Mouse (Mus musculus) heart, embryonic 11.5 days (tissue): ENCODE measurements around the gene Saxo1. TPM values are rescaled to one million over a fixed set of nuclear protein-coding genes. Genes with fewer than 3 reads are reported as not detected.

Experiments
- ATAC-seq: fragments of 200-750 bp; cut with Nextera tagmentation; replicated peaks from 2 replicates; pipeline ENCODE4 v1.8.0; 2017; ENCODE audit warnings: moderate library complexity; ENCODE audit not compliant: insufficient number of reproducible peaks, low FRiP score, low TSS enrichment
- H3K27ac ChIP-seq: fragments of 300-500 bp; sonication (generic); 2 replicates; pipeline ENCODE4 v1.5.1; 2014; ENCODE audit warnings: mild to moderate bottlenecking, low read depth, low read length
- H3K27me3 ChIP-seq: fragments of 300-500 bp; sonication (generic); 2 replicates; pipeline ENCODE4 v1.6.1; 2014; ENCODE audit warnings: mild to moderate bottlenecking, low read length, mixed read lengths; ENCODE audit not compliant: control insufficient read depth, insufficient read depth
- H3K36me3 ChIP-seq: fragments of 300-500 bp; sonication (generic); 2 replicates; pipeline ENCODE4 v1.6.1; 2014; ENCODE audit warnings: mild to moderate bottlenecking, low read length, moderate library complexity, mixed read lengths; ENCODE audit not compliant: control insufficient read depth, insufficient read depth
- H3K4me1 ChIP-seq: fragments of 300-500 bp; sonication (generic); 2 replicates; pipeline ENCODE4 v1.6.1; 2014; ENCODE audit warnings: low read length; ENCODE audit not compliant: control insufficient read depth, insufficient read depth
- H3K4me2 ChIP-seq: fragments of 300-500 bp; sonication (generic); 2 replicates; pipeline ENCODE4 v1.6.1; 2014; ENCODE audit warnings: mild to moderate bottlenecking, moderate library complexity
- H3K4me3 ChIP-seq: fragments of 300-500 bp; sonication (generic); 2 replicates; pipeline ENCODE4 v1.5.1; 2014; ENCODE audit warnings: low read depth, low read length
- H3K9ac ChIP-seq: fragments of 300-500 bp; sonication (generic); 2 replicates; pipeline ENCODE4 v1.6.1; 2014; ENCODE audit warnings: mild to moderate bottlenecking, low read depth, low read length, moderate library complexity
- H3K9me3 ChIP-seq: fragments of 300-500 bp; sonication (generic); replicated peaks from 2 replicates; pipeline ENCODE4 v1.6.1; 2016; ENCODE audit warnings: low read length; ENCODE audit not compliant: control insufficient read depth
- whole genome bisulfite sequencing: fragments of 180-500 bp; shearing (Covaris S2); extraction: QIAGEN DNeasy Blood & Tissue Kit; methylation state at CpG from one replicate; pipeline ENCODE4 v1.1.7; 2014; ENCODE audit not compliant: insufficient replicate concordance; 5-methylcytosine and 5-hydroxymethylcytosine counted together
- polyA plus RNA-seq: library from polyadenylated mRNA; unstranded; fragments of >200 nt; fragmentation: Nextera tagmentation; extraction: Ambion mirVana; gene quantifications from 2 replicates; pipeline ENCODE4 v1.2.1, GENCODE M21; 2014

Gene Saxo1
- polyA plus RNA-seq, 1 experiment from 2014 or later = not detected

DNA sequence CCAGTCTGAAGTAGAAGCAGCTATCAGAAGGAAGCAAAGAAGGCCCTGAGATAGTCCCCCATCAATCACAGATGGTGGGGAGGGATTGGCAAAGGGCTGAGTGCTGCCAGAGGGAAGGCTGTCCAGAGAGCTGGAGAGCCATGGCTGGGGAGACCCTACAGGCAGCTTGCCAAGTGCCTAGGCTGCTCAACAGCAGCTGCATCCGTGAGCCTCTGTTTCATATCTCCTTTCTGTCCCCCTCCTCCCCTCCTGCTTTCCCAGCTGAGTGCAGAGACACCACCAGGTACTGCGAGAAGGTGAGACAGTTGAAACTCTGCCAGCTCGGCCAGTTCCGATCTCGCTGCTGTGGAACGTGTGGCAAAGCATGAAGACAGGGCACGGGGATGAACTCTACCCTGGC lies 132.5 kb downstream of the Saxo1 start:
- 56% methylated on average over 7 of the region's 7 CpGs for WGBS

GRCm38 (mm10) chr4:86422586-86422985 lies 135.5 kb downstream of the Saxo1 start:
- no peak overlapping the region for H3K9ac ChIP-seq
- H3K4me1 ChIP-seq = peaks cover 10% of the 10 kb centered on the region
- WGBS = 79% methylated on average over 6 of the region's 6 CpGs
- H3K36me3 ChIP-seq = no peaks in the 10 kb centered on the region
- no peaks in the 10 kb centered on the region for H3K27me3 ChIP-seq
- no peak overlapping the region for H3K27ac ChIP-seq
- no peak for ATAC-seq
- H3K9me3 ChIP-seq = no peaks in the 10 kb centered on the region
- H3K4me3 ChIP-seq = no peak overlapping the region
- no peak overlapping the region for H3K4me2 ChIP-seq

More for the DNA sequence above, 132.5 kb downstream of the Saxo1 start:
- peaks cover 10% of the 10 kb centered on the region for H3K4me1 ChIP-seq
- H3K27me3 ChIP-seq = no peaks in the 10 kb centered on the region
- H3K27ac ChIP-seq = no peak overlapping the region
- H3K36me3 ChIP-seq = no peaks in the 10 kb centered on the region
- no peaks in the 10 kb centered on the region for H3K9me3 ChIP-seq
- H3K4me2 ChIP-seq = no peak overlapping the region
- no peak overlapping the region for H3K4me3 ChIP-seq
- ATAC-seq = no peak
- no peak overlapping the region for H3K9ac ChIP-seq

- no peak overlapping the region for H3K4me2 ChIP-seq
- no peaks in the 10 kb centered on the region for H3K27me3 ChIP-seq
- H3K9me3 ChIP-seq = no peaks in the 10 kb centered on the region
- no peak overlapping the region for H3K27ac ChIP-seq
- no peak overlapping the region for H3K9ac ChIP-seq
- H3K36me3 ChIP-seq = no peaks in the 10 kb centered on the region
- WGBS = 57% methylated on average over 15 of the region's 15 CpGs
- no peak overlapping the region for H3K4me3 ChIP-seq
- no peaks in the 10 kb centered on the region for H3K4me1 ChIP-seq
- ATAC-seq = no peak
Measured at GRCm38 (mm10) chr4:86416401-86417025, 141.6 kb downstream of the Saxo1 start.

- ATAC-seq = no peak
- Histone ChIP-seq H3K27ac (no peak overlapping the region), H3K9me3 (no peaks in the 10 kb centered on the region), H3K4me1 (no peaks in the 10 kb centered on the region), H3K4me3 (no peak overlapping the region), H3K9ac (no peak overlapping the region), H3K4me2 (no peak overlapping the region), H3K36me3 (no peaks in the 10 kb centered on the region), H3K27me3 (no peaks in the 10 kb centered on the region)
- 67% methylated on average over 3 of the region's 3 CpGs for WGBS
Measured at GRCm38 (mm10) chr4:86413388-86413787, 144.7 kb downstream of the Saxo1 start.

DNA sequence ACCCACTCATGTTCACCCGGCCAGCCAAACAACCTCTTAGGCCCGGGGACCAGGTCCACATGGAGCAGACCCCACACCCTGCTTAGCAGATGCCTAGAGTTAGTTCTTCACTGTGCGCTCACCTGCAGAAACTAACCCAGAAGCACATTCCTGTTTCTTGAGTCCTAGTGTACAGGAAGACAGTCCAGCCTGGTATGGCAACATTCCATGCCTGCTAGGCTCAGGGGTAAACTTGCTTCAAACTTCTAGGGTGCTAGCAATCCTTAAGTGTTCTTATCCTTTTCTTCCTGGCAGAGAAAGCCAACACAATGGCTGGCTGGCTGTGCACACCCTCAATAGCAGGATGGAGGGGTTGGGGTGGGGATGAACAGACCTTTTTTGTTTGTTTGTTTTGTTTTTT lies 147.2 kb downstream of the Saxo1 start:
- H3K4me2 ChIP-seq = no peak overlapping the region
- no peaks in the 10 kb centered on the region for H3K27me3 ChIP-seq
- no peaks in the 10 kb centered on the region for H3K36me3 ChIP-seq
- H3K4me3 ChIP-seq = no peak overlapping the region
- H3K4me1 ChIP-seq = peaks cover 7% of the 10 kb centered on the region
- WGBS = 82% methylated on average over 3 of the region's 3 CpGs
- H3K9ac ChIP-seq = no peak overlapping the region
- no peak for ATAC-seq
- H3K9me3 ChIP-seq = no peaks in the 10 kb centered on the region
- H3K27ac ChIP-seq = no peak overlapping the region

- no peaks in the 10 kb centered on the region for H3K27me3 ChIP-seq
- no peak overlapping the region for H3K9ac ChIP-seq
- H3K4me2 ChIP-seq = no peak overlapping the region
- no peak overlapping the region for H3K27ac ChIP-seq
- no peak overlapping the region for H3K4me3 ChIP-seq
- H3K4me1 ChIP-seq = peaks cover 7% of the 10 kb centered on the region
- H3K9me3 ChIP-seq = no peaks in the 10 kb centered on the region
- no peak for ATAC-seq
- H3K36me3 ChIP-seq = no peaks in the 10 kb centered on the region
- WGBS = 86% methylated on average over 9 of the region's 9 CpGs
Measured at GRCm38 (mm10) chr4:86408421-86408820, 149.7 kb downstream of the Saxo1 start.

DNA sequence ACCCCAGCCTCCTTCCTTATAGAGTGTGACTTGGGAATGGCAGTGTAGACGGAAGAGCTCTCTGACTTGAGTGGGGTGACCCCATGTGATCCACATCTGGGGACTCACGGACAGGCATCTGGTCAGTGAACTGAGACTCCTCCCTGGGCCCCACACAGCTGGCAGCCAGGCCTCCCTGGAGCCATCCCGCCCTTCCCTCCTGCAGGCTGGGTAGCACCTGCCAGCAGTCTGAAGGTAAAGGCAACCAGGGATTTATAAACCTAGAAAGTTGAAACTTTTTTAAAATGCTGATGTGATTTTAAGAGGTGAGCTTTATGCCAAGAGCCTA lies 151.0 kb downstream of the Saxo1 start:
- no peak for ATAC-seq
- no peak overlapping the region for H3K27ac ChIP-seq

GRCm38 (mm10) chr4:86406501-86407199 lies 151.5 kb downstream of the Saxo1 start:
- Histone ChIP-seq H3K9ac (no peak overlapping the region), H3K4me3 (no peak overlapping the region), H3K4me2 (no peak overlapping the region), H3K27ac (no peak overlapping the region), H3K27me3 (no peaks in the 10 kb centered on the region), H3K4me1 (peaks cover 7% of the 10 kb centered on the region), H3K36me3 (no peaks in the 10 kb centered on the region), H3K9me3 (no peaks in the 10 kb centered on the region)
- ATAC-seq = no peak
- WGBS = 62% methylated on average over 7 of the region's 7 CpGs

More for the DNA sequence above, 151.0 kb downstream of the Saxo1 start:
- no peak overlapping the region for H3K9ac ChIP-seq
- no peaks in the 10 kb centered on the region for H3K36me3 ChIP-seq
- H3K4me3 ChIP-seq = no peak overlapping the region
- no peaks in the 10 kb centered on the region for H3K27me3 ChIP-seq
- no peak overlapping the region for H3K4me2 ChIP-seq
- WGBS = 85% methylated on average over 3 of the region's 3 CpGs
- peaks cover 7% of the 10 kb centered on the region for H3K4me1 ChIP-seq
- no peaks in the 10 kb centered on the region for H3K9me3 ChIP-seq

- no peaks in the 10 kb centered on the region for H3K36me3 ChIP-seq
- no peaks in the 10 kb centered on the region for H3K27me3 ChIP-seq
- no peak overlapping the region for H3K9ac ChIP-seq
- ATAC-seq = no peak
- 0 out of 2 replicates have a peak, but pooled peaks cover 3% of the 10 kb centered on the region for H3K4me1 ChIP-seq
- 42% methylated on average over 3 of the region's 3 CpGs for WGBS
- no peaks in the 10 kb centered on the region for H3K9me3 ChIP-seq
- no peak overlapping the region for H3K27ac ChIP-seq
- H3K4me3 ChIP-seq = no peak overlapping the region
- no peak overlapping the region for H3K4me2 ChIP-seq
Measured at GRCm38 (mm10) chr4:86401116-86401515, 157.0 kb downstream of the Saxo1 start.
